Mouse (Mus musculus) monocyte, adult 5-6 weeks (primary cell): ENCODE measurements around the gene Mroh8. TPM values are rescaled to one million over a fixed set of nuclear protein-coding genes. Genes with fewer than 3 reads are reported as not detected.
A peak's percentile ranks its signal among the peaks of the same experiment; 100 is the strongest.

ENCODE experiments used
- ATAC-seq: fragments of 153-309, 156-312 bp; replicated peaks from 2 replicates; pipeline ENCODE4 v1.8.0; 2017; ENCODE audit warnings: mild to moderate bottlenecking; ENCODE audit not compliant: low TSS enrichment, insufficient number of reproducible peaks, severe bottlenecking, poor library complexity, low FRiP score
- total RNA-seq: library from RNA; stranded (forward); fragments of 200-1000, 200-491, 200-594 nt; gene quantifications from 3 replicates; pipeline ENCODE4 v1.2.3, GENCODE M21; 2017

Mroh8 gene
- total RNA-seq, 1 experiment from 2014 or later, result not detected

DNA sequence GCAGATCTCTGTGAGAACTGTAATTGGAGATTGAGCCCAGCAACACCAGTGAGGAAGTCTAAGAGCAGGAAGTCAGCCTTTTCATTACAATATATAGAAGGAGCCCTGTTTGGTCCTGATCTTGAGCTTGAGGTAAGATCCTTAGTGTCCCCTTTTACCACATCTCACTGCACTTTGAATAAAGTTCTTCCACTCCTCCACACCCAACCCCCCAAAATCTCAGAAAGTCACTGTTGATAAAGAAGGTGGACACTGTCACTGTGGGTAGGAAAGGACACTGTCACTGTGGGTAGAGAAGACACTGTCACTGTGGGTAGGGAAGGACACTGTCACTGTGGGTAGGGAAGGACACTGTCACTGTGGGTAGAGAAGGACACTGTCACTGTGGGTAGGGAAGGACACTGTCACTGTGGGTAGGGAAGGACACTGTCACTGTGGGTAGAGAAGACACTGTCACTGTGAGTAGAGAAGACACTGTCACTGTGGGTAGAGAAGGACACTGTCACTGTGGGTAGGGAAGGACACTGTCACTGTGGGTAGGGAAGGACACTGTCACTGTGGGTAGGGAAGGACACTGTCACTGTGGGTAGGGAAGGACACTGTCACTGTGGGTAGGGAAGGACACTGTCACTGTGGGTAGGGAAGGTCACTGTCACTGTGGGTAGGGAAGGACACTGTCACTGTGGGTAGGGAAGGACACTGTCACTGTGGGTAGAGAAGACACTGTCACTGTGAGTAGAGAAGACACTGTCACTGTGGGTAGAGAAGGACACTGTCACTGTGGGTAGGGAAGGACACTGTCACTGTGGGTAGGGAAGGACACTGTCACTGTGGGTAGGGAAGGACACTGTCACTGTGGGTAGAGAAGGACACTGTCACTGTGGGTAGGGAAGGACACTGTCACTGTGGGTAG is 113.8 kb downstream of the Mroh8 start:
- peak; percentile 55 for ATAC-seq

DNA sequence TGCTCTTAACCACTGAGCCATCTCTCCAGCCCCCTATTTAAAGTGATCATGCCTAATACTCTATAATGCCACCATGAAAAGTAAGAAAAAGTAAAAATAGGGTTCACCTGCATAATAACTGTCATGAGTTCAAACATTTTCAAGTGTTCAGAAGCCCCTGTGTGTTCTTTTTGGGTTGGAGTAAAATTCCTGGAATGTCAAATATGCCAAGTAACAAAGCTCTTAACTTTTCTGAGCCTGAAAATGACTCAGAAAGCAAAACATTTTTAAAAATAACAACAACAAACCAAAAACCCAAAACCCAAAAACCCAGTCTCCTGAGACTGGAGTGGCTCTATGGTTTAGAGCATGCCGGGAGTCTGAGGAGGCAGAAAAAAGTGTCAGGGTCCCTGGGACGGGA is 115.2 kb downstream of the Mroh8 start:
- no peak for ATAC-seq

Other genes with a start within 250 kb of the Mroh8 start
- gene Soga1, start 200.3 kb downstream of the Mroh8 start, total RNA-seq, result 0.76 to 1.5 TPM (median 0.78 TPM) in 3 replicates
- gene Tldc2, start 192.5 kb downstream of the Mroh8 start, total RNA-seq, result not detected in 3 replicates
- gene Samhd1, start 144.3 kb downstream of the Mroh8 start, total RNA-seq, result 1,089 to 1,183 TPM (median 1,123 TPM) in 3 replicates
- gene Rbl1, start 75.0 kb downstream of the Mroh8 start, total RNA-seq, result 30.9 to 49.8 TPM (median 34.4 TPM) in 3 replicates
- gene Rpn2, start 532 bp downstream of the Mroh8 start, total RNA-seq, result 116 to 132 TPM (median 127 TPM) in 3 replicates
- gene Ghrh, start 68.0 kb upstream of the Mroh8 start, total RNA-seq, result not detected in 3 replicates
- gene Manbal, start 88.0 kb upstream of the Mroh8 start, total RNA-seq, result 10.4 to 20.2 TPM (median 14.3 TPM) in 3 replicates
- gene Src, start 138.9 kb upstream of the Mroh8 start, total RNA-seq, result 0.29 to 0.39 TPM (median 0.32 TPM) in 3 replicates